Mouse (Mus musculus): Measurements from ENCODE around the gene Ap1s1.
A peak's percentile ranks its signal among the peaks of the same experiment; 100 is the strongest.

Gene Ap1s1

GRCm38 (mm10) chr5:137045402-137046323 lies at the start of gene Ap1s1:
Ap1s1 (minus strand) TSS chr5:137046135.
- DNase-seq (ENCODE audit: low spot score in 2 of 2) = peak; percentile 99

DNA sequence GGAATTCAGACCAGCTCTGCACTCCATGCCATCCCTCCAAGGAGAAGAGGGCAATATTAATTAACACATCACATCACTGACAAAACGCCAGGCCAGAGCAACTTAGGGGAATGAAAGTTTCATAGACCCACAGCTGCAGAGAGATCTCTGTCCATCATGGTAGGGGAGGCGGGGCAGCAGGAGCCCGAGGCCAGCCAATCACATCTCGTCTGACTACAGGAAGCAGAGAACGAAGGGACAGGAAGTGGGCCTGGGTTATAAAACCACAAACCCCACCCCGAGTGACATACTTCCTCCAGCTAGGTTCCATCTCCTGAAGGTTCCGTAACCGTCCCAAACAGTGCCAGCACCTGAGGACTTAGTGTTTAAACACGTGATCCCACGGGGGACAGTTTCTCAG lies 49.2 kb upstream of the Ap1s1 start:
- no peak for DNase-seq (ENCODE audit: low spot score in 2 of 2)

GRCm38 (mm10) chr5:137093720-137094119 lies 47.8 kb upstream of the Ap1s1 start:
- DNase-seq (ENCODE audit: low spot score in 2 of 2) = no peak

DNA sequence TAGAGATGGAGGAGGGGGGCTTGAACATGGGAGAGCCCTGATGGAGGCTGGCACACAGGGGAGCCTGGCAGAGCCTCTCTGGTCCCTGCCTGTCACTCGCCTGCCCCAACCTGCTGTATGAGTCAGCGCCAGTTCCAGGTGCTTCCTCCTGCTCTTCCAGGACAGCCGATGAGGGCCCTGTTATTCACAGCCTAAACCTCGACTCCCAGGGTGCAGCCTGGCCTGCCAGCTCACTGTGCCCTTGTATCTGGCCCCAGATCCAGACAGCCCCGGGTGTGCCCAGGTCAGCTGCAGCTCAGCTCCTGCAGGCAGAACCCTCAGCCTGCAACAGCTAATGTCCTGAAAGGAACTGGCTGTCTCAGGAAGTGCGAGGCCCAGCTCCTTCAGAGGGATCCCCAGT lies 45.6 kb upstream of the Ap1s1 start:
- no peak for DNase-seq (ENCODE audit: low spot score in 2 of 2)

GRCm38 (mm10) chr5:137090870-137091269 lies 44.9 kb upstream of the Ap1s1 start:
- DNase-seq (ENCODE audit: low spot score in 2 of 2) = no peak

DNA sequence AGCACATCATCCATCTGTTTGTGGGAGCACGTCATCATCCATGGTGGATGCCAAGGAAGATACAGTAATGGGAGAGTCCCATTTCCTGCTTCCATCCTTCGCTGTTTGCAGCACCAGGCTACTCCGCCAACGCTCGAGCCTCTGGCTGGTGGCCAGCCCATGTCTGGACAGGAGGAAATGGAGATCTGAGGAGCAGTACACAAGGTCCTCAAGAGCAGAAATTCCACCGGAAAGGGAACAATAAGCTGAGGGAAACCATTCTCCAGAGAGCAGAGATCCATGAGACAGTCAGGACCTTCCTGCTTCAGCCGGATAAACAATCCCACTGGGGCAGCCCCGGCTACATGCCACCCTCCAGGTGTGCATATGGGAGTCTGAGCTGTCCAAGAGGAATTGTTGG lies 41.5 kb upstream of the Ap1s1 start:
- DNase-seq (ENCODE audit: low spot score in 2 of 2) = no peak

DNA sequence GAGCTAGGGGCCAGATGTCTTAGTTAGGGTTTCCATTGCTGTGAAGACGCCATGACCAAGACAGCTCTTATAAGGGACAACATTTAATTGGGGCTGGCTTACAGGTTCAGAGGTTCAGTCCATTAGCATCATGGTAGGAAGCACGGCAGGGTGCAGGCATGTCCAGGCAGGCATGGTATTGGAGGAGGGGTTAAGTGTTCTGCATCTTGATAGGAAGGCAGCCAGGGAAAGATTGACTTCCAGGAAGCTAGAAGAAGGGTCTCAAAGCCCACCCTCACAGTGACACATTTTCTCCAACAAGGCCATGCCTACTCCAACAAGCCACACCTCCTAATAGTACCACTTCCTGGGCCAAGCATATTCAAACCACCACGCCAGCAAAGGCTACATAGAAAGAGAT lies 39.8 kb upstream of the Ap1s1 start:
- DNase-seq (ENCODE audit: low spot score in 2 of 2) = no peak

GRCm38 (mm10) chr5:137085021-137085420 lies 39.1 kb upstream of the Ap1s1 start:
- DNase-seq (ENCODE audit: low spot score in 2 of 2) = no peak

GRCm38 (mm10) chr5:137083051-137083450 lies 37.1 kb upstream of the Ap1s1 start:
- DNase-seq (ENCODE audit: low spot score in 2 of 2) = no peak

GRCm38 (mm10) chr5:137079849-137080248 lies 33.9 kb upstream of the Ap1s1 start:
- DNase-seq (ENCODE audit: low spot score in 2 of 2) = no peak

DNA sequence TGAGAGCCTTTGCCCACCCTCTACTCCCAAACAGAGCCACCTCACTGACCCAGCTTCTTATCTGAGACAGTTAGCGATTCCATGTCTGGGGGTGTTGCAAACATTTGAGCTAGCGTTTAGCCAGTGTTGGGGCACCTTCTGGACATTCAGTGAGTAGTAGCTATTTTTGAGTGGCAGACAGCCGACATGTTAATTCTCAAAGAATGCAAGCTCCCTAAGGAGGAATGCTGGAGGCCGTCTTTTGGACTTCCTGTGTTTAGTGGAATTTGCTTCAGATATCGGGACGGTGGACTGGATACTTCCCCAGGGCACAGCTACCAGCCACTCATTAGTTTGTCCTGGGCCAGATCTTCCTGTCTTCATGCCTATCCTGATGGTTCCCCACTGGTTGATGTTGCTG lies 32.7 kb upstream of the Ap1s1 start:
- DNase-seq (ENCODE audit: low spot score in 2 of 2) = no peak

GRCm38 (mm10) chr5:137078041-137078440 lies 32.1 kb upstream of the Ap1s1 start:
- no peak for DNase-seq (ENCODE audit: low spot score in 2 of 2)

DNA sequence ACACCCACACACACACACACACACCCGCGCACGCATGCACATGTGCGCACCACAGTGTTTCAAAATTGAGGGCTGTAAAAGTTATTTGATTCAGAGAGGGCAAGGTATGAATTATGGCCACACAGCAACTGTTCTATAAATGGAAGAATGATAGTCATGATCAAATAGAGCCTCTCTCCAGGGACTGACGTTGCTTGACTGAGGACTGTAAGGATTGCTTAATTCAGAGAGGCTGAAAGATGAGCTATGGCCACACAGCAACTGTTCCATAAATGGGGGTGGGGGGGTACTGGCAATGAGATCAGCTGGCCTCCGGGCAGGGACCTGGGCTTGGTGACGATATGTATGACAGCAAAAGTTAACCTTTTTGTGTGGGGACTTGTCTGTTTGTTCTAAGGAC lies 31.3 kb upstream of the Ap1s1 start:
- no peak for DNase-seq (ENCODE audit: low spot score in 2 of 2)

DNA sequence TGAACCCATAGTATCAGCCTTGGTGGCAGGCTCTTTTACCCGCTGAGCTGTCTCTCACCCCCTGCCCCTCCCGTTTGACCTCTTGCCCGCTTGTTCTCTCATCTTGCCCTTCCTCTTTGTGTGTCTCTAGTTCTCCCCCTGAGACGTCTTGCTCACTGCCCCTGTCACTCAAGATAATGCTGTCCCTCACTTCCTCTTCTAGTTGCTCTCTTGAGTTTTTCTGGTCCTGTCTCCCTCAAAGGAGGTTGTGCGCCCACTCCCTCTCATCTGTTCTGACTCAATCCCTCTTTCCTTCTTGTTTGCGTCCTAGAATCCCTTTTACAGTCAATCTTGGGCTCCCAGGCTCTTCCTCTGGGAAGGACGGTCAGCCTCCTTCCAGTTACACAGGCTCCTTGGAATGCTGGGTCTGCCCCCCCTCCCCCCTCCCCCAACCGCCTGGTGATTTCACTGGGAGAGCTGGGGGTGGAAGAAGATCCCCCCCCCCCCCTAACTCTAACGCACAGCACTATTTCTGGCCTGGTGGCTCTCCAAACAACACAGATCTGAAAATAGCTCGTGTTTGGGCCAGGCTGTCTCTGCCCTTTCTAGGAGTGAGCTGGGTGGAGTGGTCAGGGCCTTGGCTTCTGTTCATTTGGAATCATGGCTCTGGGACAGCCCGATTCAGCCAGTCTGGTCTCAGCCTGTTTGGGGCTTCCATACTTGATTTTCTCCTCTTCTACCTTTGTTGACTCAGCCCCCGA lies 30.4 kb upstream of the Ap1s1 start:
- DNase-seq (ENCODE audit: low spot score in 2 of 2) = peak in 1 of 2 experiments; percentile 52

GRCm38 (mm10) chr5:137075726-137076125 lies 29.8 kb upstream of the Ap1s1 start:
- DNase-seq (ENCODE audit: low spot score in 2 of 2) = no peak

GRCm38 (mm10) chr5:137074191-137074651 lies 28.3 kb upstream of the Ap1s1 start:
- peak; percentile 38 to 54 for DNase-seq (ENCODE audit: low spot score in 2 of 2)

- no peak for DNase-seq (ENCODE audit: low spot score in 2 of 2)
These were observed 27.2 kb upstream of the Ap1s1 start for GRCm38 (mm10) chr5:137073141-137073540.

DNA sequence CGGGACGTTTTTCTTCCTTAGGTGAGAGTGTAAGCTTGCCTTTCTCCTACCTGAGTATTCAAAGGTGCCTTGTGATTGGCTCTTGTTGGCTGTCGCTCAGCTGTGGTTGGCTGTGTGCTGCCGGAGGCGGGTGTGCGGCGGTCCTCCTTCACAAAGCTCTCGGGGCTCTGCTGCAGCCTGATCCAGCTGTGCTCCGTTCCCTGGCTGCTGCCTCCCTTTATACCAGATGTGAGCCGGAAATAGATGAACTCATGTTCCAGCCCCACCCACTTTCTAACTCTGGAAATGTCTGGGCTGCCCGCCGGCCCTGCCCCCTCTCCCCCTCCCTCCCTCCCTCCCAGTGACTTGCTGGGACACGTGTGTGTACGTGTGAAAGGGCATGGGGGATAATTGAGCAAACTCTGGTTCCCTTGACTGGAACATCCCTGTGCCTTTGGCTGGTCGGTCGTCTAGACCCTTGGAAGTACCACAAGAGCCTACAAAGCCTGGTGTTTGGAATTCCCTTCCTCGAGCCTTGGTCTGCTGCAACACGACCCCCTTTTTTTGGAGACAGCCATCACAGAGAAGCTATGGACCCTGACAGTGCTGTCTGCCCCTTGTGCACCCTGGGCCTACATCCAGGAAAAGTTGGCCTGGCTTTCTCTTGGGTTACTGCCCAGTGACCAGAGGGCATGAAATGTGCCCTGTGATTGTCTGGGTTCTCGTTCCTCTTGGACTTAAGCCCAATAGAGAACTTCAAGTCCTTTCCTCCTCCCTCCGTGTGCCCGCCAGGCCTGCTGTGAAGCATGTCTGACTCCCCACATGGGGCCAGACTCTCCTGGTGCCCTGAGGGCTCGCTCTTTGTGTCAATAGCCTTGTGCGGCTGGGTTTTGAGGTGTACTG lies 26.4 kb upstream of the Ap1s1 start, which contains the start of gene Serpine1:
Gene Serpine1, minus strand, starts transcription at position 190 of the 882 bp plus-strand sequence.
- peak; percentile 84 to 87 for DNase-seq (ENCODE audit: low spot score in 2 of 2)

DNA sequence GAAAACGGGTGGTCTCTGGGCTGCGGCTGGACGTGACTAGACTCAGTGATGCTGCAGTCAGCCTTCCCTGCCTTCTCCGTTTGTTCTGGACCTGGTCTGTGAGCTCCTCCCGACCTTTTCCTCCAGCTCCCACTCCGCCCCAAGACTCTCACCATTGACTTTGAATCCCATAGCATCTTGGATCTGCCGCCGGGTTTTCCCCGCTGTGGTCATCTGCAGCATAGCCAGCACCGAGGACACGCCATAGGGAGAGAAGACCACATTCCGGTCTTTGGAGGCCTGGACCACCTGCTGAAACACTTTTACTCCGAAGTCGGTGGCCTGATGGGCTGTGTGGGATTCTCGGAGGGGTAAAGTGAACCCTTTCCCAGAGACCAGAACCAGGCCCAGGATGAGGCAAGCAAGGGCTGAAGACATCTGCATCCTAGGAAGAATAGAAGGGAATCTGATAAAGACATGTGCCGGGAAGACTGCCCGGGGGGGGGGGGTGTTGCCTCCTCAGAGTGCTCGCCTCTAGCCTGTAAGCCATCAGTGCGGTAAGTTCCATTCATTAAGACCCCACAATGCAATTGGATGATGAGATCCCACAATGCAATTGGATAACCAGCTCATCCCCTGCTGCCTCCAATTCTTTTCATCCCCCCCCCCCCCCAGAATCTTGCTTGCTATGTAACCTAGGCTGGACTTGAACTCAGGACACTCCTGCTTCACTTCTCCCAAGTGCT lies 25.1 kb upstream of the Ap1s1 start:
- no peak for DNase-seq (ENCODE audit: low spot score in 2 of 2)

DNA sequence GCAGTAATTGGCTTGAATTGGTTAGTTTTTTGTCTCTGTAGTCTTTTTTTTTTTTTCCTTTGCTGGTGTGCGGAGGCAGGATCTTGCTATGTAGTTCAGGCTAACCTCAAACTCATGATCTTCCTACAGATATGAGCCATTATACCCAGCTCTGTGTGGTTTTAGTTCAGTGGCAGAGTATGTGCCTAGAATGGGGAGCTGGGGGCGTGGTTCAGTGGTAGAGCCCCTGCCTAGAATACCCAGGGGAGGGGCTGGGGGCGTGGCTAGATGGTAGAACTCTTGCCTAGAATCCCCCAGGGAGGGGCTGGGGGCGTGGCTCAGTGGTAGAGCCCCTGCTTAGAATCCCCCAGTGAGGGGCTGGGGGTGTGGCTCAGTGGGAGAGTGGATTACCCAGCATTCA lies 22.8 kb upstream of the Ap1s1 start:
- DNase-seq (ENCODE audit: low spot score in 2 of 2) = no peak

- no peak for DNase-seq (ENCODE audit: low spot score in 2 of 2)
These were observed 20.0 kb upstream of the Ap1s1 start for GRCm38 (mm10) chr5:137065923-137066322.
